Mouse (Mus musculus) lung, adult 18-20 months (tissue): ENCODE results near the gene Gm20671.
"Not testable (repeated sequence)": the region's sequence is repeated elsewhere in the genome, so short reads cannot be mapped to it uniquely, and the experiment has no call there.

ENCODE experiments used
- DNase-seq, 2 experiments: peaks; one replicate each; pipeline ENCODE4 v3.0.0; 2022; ENCODE audit warnings: mixed read lengths in 2 of 2

Gene Gm20671

DNA sequence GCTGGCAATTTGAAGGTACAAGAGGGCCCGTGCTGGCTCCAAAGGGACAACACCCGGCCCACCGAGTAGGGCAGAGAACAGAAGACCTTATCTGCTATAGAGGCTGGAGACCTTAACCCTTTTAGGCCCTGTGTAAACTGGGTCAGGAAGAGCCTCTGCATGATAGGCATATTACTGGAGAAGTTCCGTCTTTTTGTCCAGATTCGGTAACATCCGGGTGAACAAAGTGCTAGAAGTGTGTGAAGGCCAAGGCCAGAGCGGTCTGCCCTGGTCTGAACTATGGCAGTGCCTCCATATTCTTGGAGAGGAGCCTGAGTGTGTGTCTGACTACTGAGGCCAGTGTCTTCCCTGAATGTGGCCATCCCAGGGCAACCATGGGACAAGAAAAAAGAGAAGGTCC is at the start of gene Gm20671:
Gene Gm20671 (minus strand): TSS at position 101 of the 400 bp plus-strand sequence.
- no peak for DNase-seq

DNA sequence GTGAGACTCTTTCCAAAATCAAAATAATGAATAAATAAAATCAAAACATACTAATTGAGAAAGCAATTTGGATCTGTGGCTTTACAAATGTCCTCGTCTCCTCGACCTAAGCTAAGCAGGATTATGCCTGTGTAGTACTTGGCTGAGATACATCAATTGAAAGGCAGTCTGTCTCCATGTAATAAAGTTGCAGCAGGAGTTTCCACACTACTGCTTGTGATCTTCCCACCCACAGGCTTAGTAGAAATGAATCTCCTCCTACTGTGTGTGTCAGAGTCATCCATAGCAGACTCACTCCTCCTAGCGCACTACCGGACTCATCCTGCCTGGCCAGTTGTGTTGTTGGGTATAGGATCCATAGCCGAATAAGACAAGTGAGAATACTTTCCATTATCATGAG is 45.4 kb upstream of the Gm20671 start:
- no peak for DNase-seq

DNA sequence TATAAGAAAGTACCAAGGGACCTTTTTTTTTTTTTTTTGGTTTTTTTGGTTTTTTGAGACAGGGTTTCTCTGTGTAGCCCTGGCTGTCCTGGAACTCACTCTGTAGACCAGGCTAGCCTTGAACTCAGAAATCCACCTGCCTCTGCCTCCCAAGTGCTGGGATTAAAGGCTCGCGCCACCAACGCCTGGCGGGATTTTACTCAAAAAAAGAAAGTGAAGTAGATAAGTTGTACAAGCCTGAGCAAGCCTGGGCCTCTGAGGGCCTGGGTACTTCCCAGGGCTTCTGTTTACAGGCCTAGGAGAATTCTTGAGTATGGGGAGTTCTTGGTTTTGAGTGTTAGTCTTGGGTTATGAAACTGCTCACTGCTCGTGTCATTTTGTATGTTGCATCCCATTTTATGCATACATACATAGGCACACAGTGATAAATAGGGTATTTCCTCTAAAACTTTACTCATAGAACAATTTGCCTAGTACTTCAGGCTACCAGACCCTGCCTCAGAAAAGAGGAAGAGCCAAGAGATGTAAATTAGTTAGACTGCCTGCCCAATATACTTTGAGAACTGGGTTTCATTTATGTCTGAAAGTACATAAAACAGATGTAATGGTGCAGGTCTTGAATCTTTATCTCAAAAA is 42.6 kb upstream of the Gm20671 start:
- no peak for DNase-seq

DNA sequence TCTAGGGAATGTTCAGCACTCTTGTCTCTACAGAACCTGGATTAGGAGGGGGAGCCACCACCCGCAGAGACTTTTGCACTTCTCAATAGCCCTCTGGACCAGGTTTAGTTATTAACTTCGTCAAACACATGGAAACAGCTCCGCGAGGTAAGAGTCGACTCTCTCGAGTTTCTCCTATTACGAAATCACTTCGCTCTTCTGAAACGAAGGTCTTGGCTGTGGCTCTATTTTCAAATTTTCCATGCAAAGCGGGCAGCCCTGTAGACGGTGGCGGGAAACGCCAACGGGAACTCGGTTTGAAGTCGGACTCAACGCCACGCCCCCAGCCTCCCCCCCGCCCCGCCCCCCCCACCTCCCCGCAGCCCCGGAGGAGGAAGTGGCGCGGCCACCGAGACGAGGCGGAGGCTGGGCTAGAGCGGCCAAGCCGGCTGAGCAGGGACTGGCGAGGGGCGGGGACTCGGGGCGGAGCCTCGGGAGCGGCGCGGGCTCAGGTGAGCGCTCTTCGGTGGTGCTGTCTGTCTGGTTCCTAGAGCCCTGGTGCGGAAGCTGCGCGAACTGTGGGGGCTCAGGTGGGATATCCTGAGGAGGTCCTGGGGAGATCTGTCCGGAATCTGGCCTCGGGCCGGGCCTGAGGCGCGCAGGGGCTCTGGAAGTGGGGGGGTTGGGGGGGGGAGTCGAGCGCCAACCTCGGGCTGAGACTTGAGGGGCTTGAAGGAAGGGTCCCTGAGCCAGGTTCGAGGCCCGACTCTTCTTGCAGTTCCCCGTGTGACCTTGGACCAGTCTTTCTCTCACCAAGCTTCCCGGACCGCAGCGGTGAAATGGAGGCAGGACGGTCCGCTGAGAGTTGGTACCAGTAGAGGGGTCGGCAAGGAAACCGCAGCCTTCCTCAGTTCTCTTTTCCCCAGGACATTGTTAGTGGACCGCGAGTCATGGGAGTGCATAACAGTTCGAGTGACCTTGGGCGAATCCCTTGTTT is 36.6 kb upstream of the Gm20671 start, which contains the start of gene Depdc5:
Gene Depdc5 (plus strand): TSS at position 449 of the 976 bp plus-strand sequence.
- peak; percentile 95 to 97 for DNase-seq

DNA sequence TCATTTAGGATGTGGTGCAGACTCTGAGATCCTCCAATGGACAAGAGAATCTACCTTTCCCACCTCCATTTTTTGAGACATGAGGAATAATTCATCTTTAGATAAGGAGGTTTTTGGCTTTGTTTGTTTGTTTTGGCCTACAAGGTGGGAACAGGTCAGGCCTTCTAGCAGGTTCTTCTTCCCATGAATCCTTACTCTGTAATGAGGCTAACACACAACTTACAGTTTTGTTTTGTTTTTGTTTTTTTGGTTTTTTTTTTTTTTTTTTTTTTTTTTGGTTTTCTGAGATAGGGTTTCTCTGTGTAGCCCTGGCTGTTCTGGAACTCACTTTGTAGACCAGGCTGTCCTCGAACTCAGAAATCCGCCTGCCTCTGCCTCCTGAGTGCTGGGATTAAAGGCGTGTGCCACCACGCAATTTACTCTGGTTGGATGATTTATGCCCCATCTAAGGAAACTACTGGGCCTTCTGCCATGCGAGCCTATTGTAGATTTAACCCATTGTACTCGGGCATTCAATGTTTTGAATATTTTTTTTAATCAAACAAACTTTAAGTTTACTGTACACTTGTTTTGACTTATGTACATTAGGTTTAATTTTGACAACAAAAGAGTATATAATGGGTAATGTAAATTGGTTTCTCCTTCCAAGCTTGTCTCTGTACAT is 35.7 kb upstream of the Gm20671 start:
- peak in 1 of 2 experiments; percentile 7 for DNase-seq

DNA sequence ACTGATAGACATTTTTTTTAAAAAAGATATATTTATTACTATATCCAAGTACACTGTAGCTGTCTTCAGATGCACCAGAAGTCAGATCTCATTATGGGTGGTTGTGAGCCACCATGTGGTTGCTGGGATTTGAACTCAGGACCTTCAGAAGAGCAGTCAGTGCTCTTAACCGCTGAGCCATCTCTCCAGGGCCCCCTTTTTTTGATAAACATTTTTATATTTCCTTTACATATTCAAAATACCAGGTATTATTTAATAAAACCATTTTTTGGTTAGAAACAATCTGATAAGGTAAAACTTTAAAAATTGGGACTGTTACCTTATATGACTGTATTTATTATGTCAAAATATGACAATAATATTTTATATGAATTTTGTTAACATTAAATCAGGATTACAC is 34.2 kb upstream of the Gm20671 start:
- DNase-seq: no peak

DNA sequence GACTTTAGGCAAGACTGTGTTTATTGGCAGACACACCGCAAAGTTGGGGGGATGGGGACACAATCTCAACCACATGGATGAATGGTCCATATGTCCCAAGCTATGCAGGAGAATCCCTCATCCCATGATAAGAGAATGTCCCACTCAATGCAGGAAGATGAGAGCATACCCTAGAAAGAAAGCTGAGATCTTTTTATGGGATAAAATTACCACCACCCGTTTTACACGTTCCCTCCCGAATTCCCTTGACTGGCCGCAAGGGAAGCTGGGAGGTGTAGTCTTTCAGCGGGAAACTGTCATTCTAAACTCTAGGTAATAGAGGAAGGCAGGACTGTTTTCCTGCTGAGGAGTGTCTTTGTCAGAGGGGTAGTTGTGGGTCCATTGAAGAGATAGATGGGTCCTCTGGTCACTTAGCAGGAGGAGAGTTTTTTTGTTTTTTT is 30.9 kb upstream of the Gm20671 start:
- DNase-seq: peak; percentile 34 to 58

DNA sequence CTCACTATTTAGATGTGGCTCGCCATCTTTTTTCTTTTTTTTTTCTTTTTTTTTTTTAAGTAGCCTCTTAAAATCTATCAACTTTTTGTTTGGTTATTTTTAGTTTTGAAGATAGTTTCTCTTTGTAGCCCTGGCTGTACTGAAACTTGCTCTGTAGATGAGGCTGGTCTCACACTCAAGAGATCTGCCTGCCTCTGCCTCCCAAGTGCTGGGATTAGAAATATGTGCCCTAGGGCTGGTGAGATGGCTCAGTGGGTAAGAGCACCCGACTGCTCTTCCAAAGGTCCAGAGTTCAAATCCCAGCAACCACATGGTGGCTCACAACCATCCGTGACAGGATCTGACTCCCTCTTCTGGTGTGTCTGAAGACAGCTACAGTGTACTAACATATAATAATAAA is 28.4 kb upstream of the Gm20671 start:
- not testable (repeated sequence) for DNase-seq

DNA sequence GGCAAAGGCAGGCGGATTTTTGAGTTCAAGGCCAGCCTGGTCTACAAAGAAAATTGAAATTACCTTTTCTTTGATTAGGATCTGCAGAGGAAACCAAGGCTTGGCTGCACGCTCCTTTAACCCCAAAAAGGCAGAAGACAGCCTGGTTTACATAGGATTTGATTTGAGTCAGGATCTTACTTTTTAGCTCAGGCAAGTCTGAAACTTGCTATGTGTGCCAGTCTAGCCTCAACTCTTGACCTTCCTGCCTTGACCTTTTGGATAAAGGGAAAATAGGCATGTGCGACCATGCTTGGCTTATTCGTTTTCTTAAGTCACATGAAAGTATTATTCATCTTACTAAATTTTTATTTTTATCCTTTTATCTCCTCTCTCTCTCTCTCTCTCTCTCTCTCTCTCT is 27.9 kb upstream of the Gm20671 start:
- DNase-seq: no peak

DNA sequence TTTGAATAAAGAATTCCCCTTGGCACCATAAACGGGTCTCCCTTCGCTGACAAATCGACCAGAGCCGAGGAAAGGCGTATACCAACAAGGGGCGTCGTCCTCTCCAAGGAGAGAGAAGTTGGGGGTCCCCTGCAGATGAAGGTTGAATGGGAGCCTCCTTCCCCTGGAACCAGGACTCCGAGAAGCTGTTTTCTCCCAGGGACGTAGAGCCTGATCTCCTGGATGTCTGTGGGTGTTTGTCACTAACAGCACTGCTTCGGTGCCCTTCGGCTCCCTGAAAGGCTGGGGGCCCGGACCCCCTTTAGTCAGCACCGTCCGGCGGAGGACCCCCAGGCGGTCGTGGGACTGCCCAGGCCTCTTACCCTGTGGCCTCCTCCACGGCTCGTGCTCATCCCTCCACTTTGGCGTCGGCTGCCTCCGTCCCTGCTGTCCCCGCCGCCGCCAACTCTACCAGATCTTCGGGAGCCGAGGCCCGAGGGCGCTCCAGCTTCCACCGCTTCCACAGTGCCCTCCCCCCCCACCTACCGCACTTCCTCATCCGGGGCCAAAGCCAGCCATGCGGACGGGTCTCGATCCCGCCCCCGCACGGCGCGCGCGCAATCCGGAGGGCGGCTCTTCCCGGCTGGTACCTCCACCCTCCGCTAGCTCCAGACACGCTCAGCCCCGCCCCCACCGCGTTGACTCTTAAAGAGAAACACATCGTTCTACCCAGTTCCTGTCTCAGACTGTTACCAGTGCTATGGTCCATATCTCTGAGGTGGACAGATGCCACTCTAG is 27.0 kb upstream of the Gm20671 start, which contains the start of gene Prr14l:
Gene Prr14l (minus strand): TSS at position 526 of the 777 bp plus-strand sequence.
- peak; percentile 98 for DNase-seq

DNA sequence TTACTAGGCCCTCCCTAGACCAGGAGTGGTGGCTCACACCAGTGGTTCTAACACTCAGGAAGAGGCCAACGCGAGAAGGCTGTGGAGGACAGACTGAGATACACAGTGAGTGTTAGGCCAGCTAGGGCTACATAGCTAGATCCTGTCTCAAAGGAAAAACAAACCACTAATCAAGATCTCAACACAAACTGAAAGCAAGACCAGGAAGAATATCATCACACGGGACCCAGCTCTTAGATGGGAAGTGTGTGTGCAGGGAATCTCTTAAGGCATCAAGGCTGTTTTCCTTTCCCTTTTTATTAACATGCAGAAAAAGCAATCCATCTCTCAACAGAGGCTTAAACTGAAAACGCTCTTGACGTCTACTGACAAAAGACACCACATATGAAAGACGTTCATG is 25.1 kb upstream of the Gm20671 start:
- no peak for DNase-seq

DNA sequence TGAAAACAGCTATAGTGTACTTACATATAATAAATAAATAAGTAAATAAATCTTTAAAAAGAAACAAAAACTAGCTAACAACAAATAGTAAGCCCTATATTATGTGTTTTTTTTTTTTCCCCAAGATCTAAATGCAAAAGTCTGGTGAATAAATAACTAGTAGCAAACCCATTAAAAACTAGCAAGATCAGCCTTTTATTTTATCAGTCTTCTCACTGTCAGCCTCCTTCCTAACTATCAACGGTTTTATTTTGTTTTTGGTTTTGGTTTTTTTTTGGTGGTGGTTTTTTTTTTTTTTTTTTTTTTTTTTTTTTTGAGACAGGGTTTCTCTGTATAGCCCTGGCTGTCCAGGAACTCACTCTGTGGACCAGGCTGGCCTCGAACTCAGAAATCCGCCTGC is 22.7 kb upstream of the Gm20671 start:
- DNase-seq: not testable (repeated sequence)

DNA sequence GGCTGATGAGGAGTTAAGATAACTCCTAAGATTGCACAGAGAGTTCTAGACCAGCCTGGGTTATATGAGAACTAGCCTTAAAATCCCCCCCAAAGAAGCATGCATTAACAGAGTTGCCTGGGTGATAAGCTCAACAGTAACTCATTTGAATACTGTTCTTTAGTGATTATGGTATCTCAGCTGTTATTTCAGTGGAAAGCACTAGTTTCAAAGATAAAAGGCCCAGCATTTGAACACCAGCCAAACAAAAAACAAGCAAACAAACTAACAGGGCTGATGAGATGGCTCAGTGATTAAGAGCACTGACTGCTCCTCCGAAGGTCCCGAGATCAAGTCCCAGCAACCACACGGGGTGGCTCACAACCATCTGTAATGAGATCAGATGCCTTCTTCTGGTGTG is 22.3 kb upstream of the Gm20671 start:
- no peak for DNase-seq

DNA sequence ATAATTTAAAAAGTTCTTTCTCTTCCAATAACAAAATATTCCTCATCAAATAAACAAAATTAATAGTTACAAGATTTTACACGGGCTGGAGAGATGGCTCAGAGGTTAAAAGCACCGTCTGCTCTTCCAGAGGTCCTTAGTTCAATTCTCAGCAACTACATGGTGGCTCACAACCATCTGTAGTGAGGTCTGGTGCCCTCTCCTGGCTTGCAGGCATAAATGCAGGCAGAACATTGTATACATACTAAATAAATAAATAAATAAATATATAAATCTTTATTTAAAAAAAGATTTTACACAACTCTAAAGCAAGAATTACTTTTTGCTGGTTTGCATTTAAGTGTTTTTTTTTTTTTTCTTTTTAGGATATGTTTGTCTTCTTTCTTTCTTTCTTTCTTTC is 13.1 kb upstream of the Gm20671 start:
- no peak for DNase-seq

DNA sequence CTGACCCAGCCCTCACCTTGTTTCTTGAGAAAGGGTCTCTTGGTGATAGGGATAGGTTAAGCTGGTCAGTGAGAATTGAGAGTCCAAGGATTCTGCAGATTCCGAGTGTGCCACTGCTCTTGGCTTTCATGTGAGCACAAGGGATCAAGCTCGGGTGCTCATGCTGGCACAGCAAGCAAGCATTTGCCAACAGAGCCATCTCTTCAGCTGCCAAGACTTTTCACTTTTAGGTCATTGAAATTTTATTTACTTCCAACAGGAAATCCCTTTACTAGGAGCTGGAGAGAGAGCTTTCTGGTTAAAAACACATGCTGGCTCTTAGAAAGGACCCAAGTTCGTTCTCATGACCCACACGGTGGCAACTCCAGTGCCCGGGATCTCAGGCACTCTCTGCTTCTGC is 10.1 kb upstream of the Gm20671 start:
- no peak for DNase-seq

DNA sequence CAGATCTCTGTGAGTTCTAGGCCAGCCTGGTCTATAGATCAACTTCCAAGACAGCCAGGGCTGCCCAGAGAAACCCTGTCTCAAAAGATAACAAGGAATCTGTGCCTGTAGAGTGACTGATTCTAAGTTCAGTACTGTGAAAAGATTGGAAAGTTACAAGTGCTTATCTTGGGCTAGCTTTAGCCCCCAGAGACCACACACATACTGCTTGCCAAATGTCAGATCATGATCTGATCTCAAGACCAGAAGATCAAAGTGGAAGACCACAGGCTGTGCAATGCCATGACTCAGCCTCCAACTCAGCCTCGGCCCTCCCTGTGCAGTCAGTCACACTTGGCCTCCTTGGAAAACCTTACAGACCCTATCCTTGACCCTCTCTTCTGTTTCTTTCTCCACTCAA is 7.6 kb upstream of the Gm20671 start:
- DNase-seq: no peak

DNA sequence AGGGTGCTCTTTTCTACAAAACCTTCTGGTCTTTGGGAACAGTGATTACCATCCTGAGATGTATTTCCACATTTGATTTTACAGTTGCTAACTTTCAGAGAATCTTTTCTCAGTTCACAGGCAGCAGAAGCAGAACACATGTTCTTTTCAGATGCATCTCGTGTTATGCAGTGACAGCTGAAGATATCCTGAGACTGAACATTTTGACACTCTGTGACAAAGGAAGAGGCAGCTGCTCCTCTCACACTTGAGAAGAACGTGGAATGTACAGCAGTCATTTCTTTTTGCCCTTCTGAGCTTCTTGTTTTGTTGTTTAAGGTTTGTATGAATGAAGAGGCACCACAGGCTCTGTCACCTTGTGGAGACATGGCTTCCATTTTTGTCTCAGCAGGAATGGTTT is 3.1 kb upstream of the Gm20671 start:
- DNase-seq: no peak

DNA sequence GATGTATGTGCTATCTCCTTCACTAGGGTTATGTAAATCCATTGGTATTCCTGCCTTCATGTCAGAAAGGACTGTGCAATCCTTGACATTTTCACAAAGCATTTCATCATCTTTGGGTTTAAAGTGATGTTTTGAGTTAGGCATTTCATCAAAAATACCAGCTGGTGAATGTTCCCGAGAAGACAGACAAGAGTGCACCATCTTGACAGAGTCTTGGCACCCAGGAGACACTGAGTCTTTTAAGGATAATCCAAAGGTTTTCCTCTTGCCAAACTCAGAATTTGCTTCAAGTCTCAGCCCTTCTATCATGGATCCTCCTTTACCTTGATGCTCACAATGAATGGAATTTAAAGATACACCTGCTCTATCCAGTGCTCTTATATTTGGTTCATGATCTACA is 1.9 kb upstream of the Gm20671 start:
- not testable (repeated sequence) for DNase-seq

DNA sequence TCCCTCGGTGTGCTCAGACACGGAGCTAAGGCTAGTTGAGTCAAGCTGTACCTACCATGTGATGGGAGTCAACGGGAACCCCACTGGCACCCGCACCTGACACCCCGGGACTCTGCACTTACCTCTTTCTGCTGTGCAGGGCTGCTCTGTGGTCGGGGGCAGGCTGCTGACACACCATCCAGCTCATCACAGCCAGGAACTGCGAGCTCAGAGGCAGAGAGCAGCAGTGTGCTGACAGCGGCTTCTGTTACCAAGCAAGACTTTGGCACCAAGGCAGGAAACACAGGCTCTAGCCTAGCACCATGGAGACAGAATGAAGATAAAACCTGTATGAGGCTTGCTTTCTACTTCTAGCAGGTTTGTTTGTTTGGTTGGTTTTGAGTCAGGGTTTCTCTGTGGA is 6.4 kb downstream of the Gm20671 start:
- peak in 1 of 2 experiments; percentile 3 for DNase-seq

DNA sequence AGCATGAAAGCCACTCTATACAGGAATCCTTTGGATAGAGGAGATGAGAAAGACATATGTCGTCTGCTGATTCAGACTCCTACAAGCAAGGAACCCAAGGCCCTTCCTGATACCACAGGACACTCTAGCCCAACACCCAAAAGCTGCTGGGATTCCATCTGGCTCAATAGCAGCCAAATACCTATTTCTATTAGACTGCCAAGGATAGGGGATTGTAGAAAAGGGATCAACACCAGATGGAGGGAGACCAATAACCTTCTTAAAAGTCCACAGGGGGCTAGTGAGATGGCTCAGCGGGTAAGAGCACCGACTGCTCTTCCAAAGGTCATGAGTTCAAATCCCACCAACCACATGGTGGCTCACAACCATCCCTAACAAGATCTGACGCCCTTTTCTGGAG is 11.5 kb downstream of the Gm20671 start:
- no peak for DNase-seq

DNA sequence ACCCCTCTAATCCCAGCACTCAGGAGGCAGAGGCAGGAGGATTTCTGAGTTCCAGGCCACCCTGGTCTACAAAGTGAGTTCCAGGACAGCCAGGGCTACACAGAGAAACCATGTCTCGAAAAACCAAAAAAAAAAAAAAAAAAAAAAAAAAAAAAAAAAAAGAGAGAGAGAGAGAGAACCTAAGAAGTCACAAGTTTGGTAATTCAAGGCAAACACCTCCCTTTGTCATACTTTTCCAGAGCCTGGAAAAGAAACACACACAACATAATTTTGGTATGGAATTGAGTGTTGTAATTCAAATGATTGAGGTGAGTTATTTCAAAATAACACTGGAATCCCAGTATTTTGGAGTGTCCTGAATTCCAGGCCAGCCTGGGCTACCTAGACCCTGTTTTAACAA is 40.5 kb downstream of the Gm20671 start:
- DNase-seq: not testable (repeated sequence)

DNA sequence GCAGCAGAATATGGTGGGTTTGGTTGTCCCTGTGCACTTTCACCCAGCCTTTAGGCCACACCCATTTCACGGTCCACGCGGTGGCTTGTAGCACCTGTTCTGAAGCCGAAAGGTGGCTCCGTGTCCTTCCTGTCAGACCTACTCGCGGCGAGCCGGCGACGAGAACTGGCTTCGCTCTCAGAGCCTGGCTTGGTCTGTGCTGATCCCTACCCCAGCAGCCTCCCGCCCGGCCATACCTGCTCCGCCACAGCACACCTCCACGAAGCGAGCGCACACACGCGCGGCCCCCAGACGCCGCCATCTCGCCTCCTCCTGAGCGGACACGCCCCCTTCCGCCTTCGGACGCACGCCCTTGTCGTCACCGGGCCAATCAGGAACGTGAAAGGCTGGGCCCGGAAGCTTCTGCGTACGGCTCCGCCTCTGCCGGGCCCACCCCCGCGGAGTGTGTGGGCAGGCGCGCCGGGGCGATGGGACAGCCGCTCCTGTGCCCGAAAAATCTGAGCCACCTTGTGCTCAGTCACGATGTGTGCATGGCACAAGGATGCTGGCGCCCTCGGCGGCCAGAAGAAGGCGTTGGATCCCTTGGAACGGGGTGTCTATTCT is 41.5 kb downstream of the Gm20671 start, which contains the start of gene Pisd:
Gene Pisd (minus strand): TSS at position 334 of the 603 bp plus-strand sequence.
- DNase-seq: peak; percentile 94 to 96
